Mouse (Mus musculus) adrenal gland, adult 2 months (tissue): ENCODE results near the gene Hist1h2ag. TPM values are rescaled to one million over a fixed set of nuclear protein-coding genes. Genes with fewer than 3 reads are reported as not detected.

Source experiments
- microRNA-seq, 2 experiments: library from miRNA; unstranded; fragments of <30 nt; microRNA quantifications; one replicate each; pipeline ENCODE4 v1.2.0; 2021
- polyA plus RNA-seq: library from polyadenylated mRNA; depleted of rRNA; stranded (reverse); fragments of >200 nt; gene quantifications from 2 replicates; pipeline ENCODE4 v1.2.3, GENCODE M21; 2012; rRNA removed
- total RNA-seq, 2 experiments: library from RNA; stranded (reverse); gene quantifications; 2 replicates each; pipeline ENCODE4 v1.2.3; 2021

The Hist1h2ag gene
- total and polyA plus RNA-seq, 3 experiments, result 0.45 to 18.2 (median 14.1) TPM

Small RNA genes within 50 kb of the gene (microRNA-seq; reads per million reads assigned to microRNA genes)
- 0 reads per million in 2 experiments for gene Gm26300
- gene Gm44390, result 0 reads per million in 2 experiments
- 0 reads per million in 2 experiments for gene Gm44486

Other genes with a start within 250 kb of the Hist1h2ag start
- gene Hist1h2bq, start 232.7 kb downstream of the Hist1h2ag start, total RNA-seq, result 10 to 100 TPM; 35.5 to 55.7 TPM
- gene Hist1h2bq, start 232.7 kb downstream of the Hist1h2ag start, polyA plus RNA-seq, result 13.1 and 16.6 TPM in 2 replicates
- gene Hist1h2ao, start 232.5 kb downstream of the Hist1h2ag start, total RNA-seq, result 10 to 100 TPM; 16.1 to 19.4 TPM
- gene Hist1h2ao, start 232.5 kb downstream of the Hist1h2ag start, polyA plus RNA-seq, result not detected in 2 replicates
- gene Hist1h4m, start 231.2 kb downstream of the Hist1h2ag start, total RNA-seq, result 100 to 1,000 TPM; 165 to 190 TPM
- gene Hist1h4m, start 231.2 kb downstream of the Hist1h2ag start, polyA plus RNA-seq, result 4.5 TPM in 1 of 2 replicates, not detected in the other
- 10 to 100 TPM; 22.2 to 52.8 TPM for gene Hist1h4n, start 210.7 kb downstream of the Hist1h2ag start, total RNA-seq
- gene Hist1h4n, start 210.7 kb downstream of the Hist1h2ag start, polyA plus RNA-seq, result 4.1 and 6.6 TPM in 2 replicates
- 10 to 100 TPM; 24.8 to 29.8 TPM for gene Hist1h2ap, start 209.4 kb downstream of the Hist1h2ag start, total RNA-seq
- 126 and 141 TPM in 2 replicates for gene Hist1h2ap, start 209.4 kb downstream of the Hist1h2ag start, polyA plus RNA-seq
- gene Hist1h2br, start 209.2 kb downstream of the Hist1h2ag start, total RNA-seq, result 10 to 100 TPM; 36.5 to 55.8 TPM
- 12.6 and 15.9 TPM in 2 replicates for gene Hist1h2br, start 209.2 kb downstream of the Hist1h2ag start, polyA plus RNA-seq
- gene Zfp184, start 97.8 kb downstream of the Hist1h2ag start, total RNA-seq, result 1 to 10 TPM; 1.7 to 1.9 TPM
- gene Zfp184, start 97.8 kb downstream of the Hist1h2ag start, polyA plus RNA-seq, result 0.26 and 0.35 TPM in 2 replicates
- gene Pom121l2, start 61.8 kb downstream of the Hist1h2ag start, total RNA-seq, result not detected
- gene Pom121l2, start 61.8 kb downstream of the Hist1h2ag start, polyA plus RNA-seq, result not detected in 2 replicates
- gene Prss16, start 33.2 kb downstream of the Hist1h2ag start, total RNA-seq, result under 1 TPM in 1 of 2 experiments, not detected in 1; 0.61 TPM
- 0.35 and 1.0 TPM in 2 replicates for gene Prss16, start 33.2 kb downstream of the Hist1h2ag start, polyA plus RNA-seq
- 10 to 100 TPM; 14.2 to 18.9 TPM for gene Hist1h2ah, start 7.4 kb downstream of the Hist1h2ag start, total RNA-seq
- gene Hist1h2ah, start 7.4 kb downstream of the Hist1h2ag start, polyA plus RNA-seq, result 1.0 and 16.0 TPM in 2 replicates
- 10 to 100 TPM; 27.4 to 48.0 TPM for gene Hist1h2bk, start 7.1 kb downstream of the Hist1h2ag start, total RNA-seq
- gene Hist1h2bk, start 7.1 kb downstream of the Hist1h2ag start, polyA plus RNA-seq, result 1.9 and 3.2 TPM in 2 replicates
- gene Hist1h4i, start 1.6 kb downstream of the Hist1h2ag start, total RNA-seq, result 10 to 100 TPM; 48.5 to 52.2 TPM
- gene Hist1h4i, start 1.6 kb downstream of the Hist1h2ag start, polyA plus RNA-seq, result 11.4 and 12.7 TPM in 2 replicates
- gene Hist1h2bj, start 270 bp upstream of the Hist1h2ag start, total RNA-seq, result 10 to 100 TPM; 14.1 to 18.8 TPM
- 2.3 and 2.8 TPM in 2 replicates for gene Hist1h2bj, start 270 bp upstream of the Hist1h2ag start, polyA plus RNA-seq
- gene Vmn1r188, start 41.5 kb upstream of the Hist1h2ag start, total RNA-seq, result not detected
- not detected in 2 replicates for gene Vmn1r188, start 41.5 kb upstream of the Hist1h2ag start, polyA plus RNA-seq
- gene Vmn1r189, start 62.9 kb upstream of the Hist1h2ag start, total RNA-seq, result not detected
- gene Vmn1r189, start 62.9 kb upstream of the Hist1h2ag start, polyA plus RNA-seq, result not detected in 2 replicates
- gene Vmn1r191, start 141.0 kb upstream of the Hist1h2ag start, total RNA-seq, result not detected
- gene Vmn1r191, start 141.0 kb upstream of the Hist1h2ag start, polyA plus RNA-seq, result not detected in 2 replicates
- not detected for gene Vmn1r192, start 148.2 kb upstream of the Hist1h2ag start, total RNA-seq
- gene Vmn1r192, start 148.2 kb upstream of the Hist1h2ag start, polyA plus RNA-seq, result not detected in 2 replicates
- not detected for gene Vmn1r193, start 180.2 kb upstream of the Hist1h2ag start, total RNA-seq
- not detected in 2 replicates for gene Vmn1r193, start 180.2 kb upstream of the Hist1h2ag start, polyA plus RNA-seq
- gene Vmn1r194, start 201.3 kb upstream of the Hist1h2ag start, total RNA-seq, result not detected
- gene Vmn1r194, start 201.3 kb upstream of the Hist1h2ag start, polyA plus RNA-seq, result not detected in 2 replicates
- gene Vmn1r195, start 227.6 kb upstream of the Hist1h2ag start, total RNA-seq, result not detected
- gene Vmn1r195, start 227.6 kb upstream of the Hist1h2ag start, polyA plus RNA-seq, result not detected in 2 replicates
- gene Vmn1r196, start 247.0 kb upstream of the Hist1h2ag start, total RNA-seq, result not detected
- not detected in 2 replicates for gene Vmn1r196, start 247.0 kb upstream of the Hist1h2ag start, polyA plus RNA-seq